Mouse (Mus musculus) thymus, postnatal 14 days (tissue): ENCODE data around the gene Igf1r.
A peak's percentile ranks its signal among the peaks of the same experiment; 100 is the strongest.

Source experiments
- DNase-seq: peaks from one replicate; pipeline ENCODE4 v3.0.0; 2021

Gene Igf1r

GRCm38 (mm10) chr7:68129077-68129511, 176.5 kb downstream of the Igf1r start:
- peak; percentile 96 for DNase-seq

GRCm38 (mm10) chr7:68129546-68130253, 177.1 kb downstream of the Igf1r start:
- DNase-seq = peak; percentile 80

- DNase-seq = no peak
Measured at GRCm38 (mm10) chr7:68130950-68131580, 178.4 kb downstream of the Igf1r start.

DNA sequence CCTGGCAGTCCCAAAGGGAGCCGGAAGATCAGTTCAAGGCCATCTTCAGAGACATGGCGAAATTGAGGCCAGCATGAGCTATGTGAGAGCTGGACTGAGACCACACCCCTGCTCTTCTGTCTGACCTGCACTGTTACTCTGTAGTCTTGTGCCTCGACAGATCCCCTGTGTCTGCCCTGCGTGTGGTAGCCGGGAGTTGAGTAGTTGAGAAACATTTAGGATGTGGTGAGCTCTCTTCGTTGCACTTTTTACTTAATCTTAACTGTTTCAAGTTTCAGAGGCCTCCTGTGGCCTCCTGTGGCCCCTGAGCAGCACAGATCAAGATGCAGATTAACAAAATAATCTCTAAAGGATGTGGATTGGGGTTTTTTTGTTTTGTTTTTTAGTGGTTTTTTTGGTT, 181.1 kb downstream of the Igf1r start:
- DNase-seq = no peak

DNA sequence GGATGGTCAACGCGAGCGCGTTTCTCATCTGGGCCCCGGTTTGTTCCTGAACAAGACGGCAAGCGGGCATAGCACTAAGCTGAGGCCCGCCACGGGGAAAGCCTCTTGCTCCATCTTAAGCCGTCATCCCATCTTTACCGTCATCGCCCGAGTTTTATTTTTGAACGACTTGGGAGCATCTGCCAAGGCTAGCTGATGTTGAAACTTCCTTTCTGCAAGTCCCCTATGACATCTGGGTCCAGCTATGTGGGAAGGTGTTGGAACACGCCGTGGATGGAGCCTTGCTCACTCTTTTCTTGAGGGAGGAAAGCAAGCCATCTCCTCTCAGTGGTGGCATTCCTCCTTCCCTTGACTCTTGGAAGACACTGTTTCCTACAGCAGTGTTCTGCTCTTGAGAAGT, 182.3 kb downstream of the Igf1r start:
- no peak for DNase-seq

DNA sequence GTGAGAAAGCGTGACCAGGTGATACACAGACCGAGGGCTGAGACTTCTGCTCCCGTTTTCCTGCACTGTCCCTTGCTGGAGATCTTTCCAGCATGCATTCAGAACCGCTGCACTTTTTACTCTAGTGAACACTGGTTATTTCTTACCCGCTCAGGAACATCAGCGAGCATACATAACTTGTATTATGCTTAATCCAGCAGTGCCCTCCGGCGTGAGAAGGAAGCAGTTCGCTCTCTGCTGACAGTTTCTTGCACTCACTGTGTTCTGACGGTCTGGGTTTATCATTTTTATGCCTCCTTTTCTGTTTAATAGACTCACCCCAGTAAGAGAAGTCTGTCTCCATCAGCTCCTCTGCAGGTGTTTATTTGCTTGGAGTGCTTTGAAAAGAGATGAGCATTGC, 183.4 kb downstream of the Igf1r start:
- DNase-seq = no peak

GRCm38 (mm10) chr7:68139384-68139783, 186.8 kb downstream of the Igf1r start:
- no peak for DNase-seq

DNA sequence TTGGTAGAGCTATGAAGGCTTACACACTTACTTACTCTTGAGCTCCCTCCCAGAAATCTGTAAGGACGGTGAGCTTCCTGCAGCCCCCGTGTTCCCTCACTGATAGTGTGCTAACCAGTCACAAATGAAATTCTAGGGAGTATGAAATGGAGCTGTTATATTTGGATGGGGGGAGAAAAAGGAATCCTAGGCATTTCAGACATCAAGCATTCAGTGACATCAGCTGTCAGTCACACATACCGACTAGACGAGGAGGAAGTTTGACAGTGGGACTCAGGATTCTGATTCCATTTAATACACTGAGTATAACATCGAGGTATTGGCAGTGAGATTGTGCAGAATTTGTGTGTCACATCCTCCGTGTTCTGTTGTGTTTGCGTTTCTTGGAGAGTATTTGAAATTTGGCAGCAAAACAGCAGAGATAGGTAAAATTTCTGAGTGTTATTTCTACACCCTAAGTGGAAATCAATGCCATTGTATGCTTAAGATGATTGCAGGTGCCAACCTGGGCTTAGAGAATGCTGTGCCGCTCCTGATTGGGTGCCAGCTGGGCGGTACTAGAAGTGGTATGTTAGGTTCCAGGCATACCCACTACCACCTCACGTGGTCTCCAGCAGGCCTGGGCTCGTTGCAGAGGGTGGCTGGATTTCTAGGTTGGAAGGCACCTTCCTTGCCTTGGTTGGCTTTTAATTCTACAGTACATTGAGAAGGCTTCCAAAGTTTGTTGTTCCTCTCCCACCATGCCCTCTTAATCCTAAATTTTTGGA, 187.6 kb downstream of the Igf1r start:
- no peak for DNase-seq

DNA sequence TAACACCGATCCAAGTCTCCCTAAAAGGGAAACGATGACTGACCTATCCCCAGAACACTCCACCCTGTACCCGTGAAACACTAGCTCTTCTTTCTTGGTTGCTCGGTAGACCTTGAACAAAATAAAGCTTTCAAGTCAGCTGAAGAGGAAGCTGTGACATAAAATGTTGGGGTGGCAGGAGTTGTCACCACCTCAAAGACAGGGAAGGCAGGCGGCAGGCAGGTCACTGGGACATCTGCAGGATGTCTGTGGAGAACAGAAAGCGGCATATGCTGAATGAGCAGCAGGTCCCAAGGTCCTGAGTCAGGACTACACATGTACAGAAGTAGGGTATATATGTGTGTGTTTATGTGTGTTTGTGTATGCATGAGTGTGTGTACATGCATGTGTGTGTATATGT, 191.6 kb downstream of the Igf1r start:
- DNase-seq = peak; percentile 75

- DNase-seq = no peak
Measured at GRCm38 (mm10) chr7:68148297-68149048, 195.8 kb downstream of the Igf1r start.

- no peak for DNase-seq
Measured at GRCm38 (mm10) chr7:68151892-68152291, 199.3 kb downstream of the Igf1r start.

GRCm38 (mm10) chr7:68152458-68152857, 199.8 kb downstream of the Igf1r start:
- DNase-seq = no peak

GRCm38 (mm10) chr7:68153269-68153668, 200.6 kb downstream of the Igf1r start:
- DNase-seq = no peak

GRCm38 (mm10) chr7:68154588-68154987, 202.0 kb downstream of the Igf1r start:
- DNase-seq = no peak

DNA sequence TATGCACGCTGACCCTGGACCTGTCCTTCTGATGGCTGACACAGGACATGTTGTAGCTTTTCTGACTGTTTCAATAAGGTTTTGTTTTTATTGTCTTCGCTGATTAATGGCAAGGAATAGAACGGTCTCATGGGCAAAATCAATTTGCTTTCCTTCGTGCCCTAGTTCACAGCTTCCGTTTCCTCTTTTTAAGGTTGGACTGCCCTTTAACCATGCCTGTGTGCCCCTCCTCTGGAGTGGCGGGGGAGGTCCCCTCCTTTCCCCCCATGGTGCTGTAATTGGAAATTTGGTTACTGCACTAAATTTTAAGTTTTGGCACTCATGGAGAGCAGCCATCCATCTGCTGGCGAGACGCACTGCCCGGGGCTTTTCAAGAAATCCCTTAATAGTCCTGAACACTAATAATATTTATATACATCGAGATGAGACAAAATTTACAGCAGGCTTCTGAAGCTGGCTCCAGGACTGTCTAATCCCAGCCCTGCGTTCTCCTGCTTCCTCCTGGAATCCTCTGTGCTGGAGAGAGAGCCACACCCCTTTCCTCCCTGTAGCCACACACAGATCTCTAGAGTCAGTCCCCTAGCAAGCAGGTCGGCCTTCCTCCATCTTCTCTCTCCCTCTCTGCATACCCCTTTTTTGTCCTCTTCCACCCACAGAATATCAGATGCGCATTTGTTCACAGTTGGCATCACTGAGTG, 207.6 kb downstream of the Igf1r start:
- DNase-seq = no peak

DNA sequence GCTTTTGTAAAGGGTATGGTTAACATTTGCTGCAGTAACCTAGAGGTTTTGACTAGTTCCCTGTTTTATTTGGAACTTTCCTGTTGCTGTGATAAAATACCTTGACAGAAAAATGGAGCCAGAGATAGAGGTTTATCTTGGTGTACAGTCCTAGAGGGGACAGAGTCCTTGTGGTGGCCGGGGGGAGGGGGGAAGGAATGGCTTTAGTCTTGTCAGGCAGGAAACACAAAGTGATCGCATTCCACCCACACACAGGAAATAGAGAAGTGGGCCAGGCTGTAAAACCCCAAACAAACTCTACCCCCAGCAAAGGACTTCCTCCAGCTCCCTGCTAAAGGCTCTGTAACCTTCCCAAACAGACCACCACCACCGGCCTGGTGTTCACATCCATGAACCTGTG, 211.4 kb downstream of the Igf1r start:
- DNase-seq = peak; percentile 57

DNA sequence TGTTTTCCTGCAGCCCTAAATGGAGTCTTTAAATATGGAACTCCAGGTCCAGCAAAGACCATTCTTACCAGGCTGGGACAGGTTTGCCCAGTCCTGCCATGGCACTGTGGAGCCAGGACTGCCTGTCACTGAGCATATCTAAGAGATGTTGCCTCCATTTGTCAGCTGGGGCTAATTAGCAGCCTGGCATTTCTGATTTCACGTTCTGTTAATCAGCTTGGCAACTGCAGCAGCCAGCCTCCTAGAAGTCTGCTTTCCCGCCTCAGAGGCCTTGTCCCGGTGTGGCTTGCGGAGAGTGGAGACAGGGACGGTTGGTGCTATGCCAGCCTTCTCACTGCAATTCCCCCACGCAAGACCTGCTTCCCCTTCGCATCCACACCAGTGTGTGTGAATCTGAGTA, 220.1 kb downstream of the Igf1r start:
- DNase-seq = no peak

- no peak for DNase-seq
Measured at GRCm38 (mm10) chr7:68179672-68180071, 227.0 kb downstream of the Igf1r start.

GRCm38 (mm10) chr7:68181104-68181503, 228.5 kb downstream of the Igf1r start:
- DNase-seq = no peak

DNA sequence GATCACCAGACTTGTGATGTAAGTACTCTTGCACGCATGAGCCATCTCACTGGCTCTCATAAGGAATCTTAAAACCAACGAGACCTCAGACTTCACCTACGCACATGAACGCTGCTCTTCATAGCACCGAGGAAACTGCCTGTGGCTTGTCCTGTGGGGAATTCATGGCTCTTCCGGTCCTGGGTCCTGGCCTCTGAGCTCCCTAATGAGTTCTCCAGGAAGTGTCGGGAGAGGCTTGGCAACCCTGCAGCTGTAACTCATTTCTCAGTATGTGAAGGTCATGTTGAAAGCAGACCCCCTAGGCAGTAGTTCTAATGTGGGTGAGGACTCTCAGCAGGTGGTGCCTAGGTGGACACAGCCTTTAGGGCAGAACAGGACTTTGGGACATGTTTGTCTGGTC, 229.4 kb downstream of the Igf1r start:
- DNase-seq = no peak

DNA sequence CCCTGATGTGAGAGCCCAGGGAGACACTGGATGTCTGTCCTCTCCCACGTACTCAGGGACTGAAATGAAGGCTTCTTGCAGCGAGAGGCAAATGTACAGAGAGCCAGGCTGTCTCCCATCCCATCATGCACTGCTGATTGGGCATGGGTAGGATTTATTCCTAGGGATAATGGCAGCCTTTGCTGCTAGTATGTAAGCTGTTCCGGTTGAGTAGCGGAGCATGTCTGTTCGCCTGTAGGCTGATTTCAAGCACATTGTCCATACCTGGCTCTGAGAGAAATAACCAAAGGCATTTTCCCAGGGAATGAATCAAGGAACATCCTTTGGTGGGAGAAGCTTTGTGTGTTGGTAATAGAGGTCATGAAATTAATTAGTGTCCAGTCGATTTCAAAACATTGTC, 230.1 kb downstream of the Igf1r start:
- DNase-seq = no peak

DNA sequence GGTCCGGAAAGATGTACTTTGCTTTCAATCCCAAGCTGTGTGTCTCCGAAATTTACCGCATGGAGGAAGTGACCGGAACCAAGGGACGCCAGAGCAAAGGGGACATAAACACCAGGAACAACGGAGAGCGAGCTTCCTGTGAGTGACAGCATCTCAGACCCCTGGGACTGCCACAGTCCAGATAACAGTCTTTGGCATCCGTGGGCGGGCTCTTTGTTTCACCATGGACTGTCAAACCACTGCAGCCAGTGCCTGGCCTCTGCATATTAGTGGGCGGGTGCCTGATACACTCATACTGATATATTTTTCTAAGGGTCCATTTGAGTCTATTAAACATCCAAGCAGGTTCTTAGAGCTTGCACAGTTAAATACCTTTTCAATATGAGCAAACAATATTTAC, 230.8 kb downstream of the Igf1r start:
- DNase-seq = no peak

DNA sequence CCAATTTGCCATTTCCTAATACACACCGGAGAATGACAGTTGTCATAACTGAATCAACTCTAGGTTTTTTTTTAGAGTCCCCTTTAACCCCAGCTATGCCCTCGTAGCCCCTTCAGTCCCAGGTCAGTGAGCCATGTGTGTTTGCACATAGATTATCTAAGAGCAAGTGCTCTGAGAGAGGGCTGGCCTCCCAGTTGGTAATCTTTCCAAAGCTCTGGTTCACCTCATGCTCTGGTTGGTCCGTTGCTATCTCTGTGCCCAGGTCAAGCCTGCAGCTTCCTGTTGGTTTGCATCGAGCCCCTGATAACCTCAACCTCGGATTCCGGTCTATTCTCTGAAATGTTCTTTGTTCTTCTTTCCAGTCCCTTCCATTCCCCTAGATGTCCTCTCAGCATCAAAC, 236.6 kb downstream of the Igf1r start:
- no peak for DNase-seq
